Mouse (Mus musculus): ENCODE measurements around the gene Polr2b.

DNA sequence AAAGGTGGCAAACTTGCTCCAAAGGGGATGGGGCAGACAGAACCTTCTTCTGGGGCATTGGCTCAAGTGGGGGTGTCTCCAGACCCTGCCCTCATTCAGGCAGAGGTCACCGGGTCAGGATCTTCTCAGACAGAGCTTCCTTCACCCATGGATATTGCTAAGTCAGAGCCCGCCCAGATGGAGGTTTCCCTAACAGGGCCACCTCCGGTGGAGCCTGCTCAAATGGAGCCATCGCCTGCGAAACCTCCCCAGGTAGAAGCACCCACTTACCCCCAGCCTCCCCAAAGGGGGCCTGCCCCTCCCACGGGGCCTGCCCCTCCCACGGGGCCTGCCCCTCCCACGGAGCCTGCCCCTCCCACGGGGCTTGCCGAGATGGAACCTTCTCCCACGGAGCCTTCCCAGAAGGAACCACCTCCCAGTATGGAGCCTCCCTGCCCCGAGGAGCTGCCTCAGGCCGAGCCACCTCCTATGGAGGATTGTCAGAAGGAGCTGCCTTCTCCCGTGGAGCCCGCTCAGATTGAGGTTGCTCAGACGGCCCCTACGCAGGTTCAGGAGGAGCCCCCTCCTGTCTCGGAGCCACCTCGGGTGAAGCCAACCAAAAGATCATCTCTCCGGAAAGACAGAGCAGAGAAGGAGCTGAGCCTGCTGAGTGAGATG lies 28.3 kb upstream of the Polr2b start:
- TF ChIP-seq MAX (IDR thresholded peaks at IDR 0.05), result no peak
- TF ChIP-seq CTCF (IDR thresholded peaks at IDR 0.05; ENCODE audit: control insufficient read depth, insufficient read depth, insufficient read length), result no peak
